Mouse (Mus musculus) forebrain, embryonic 13.5 days (tissue): ENCODE measurements at regions not wholly inside any gene's neighbourhood (a gene's known extent, or its start where the extent isn't known, plus 50 kb on each side); places are given as distances from the start of the nearest gene placed in this dataset.

Experiments used
- ATAC-seq: fragments of 200-750 bp; cut with Nextera tagmentation; 2 replicates; pipeline ENCODE4 v1.8.0; 2017
- H3K27ac ChIP-seq: fragments of 300-500 bp; sonication (generic); 2 replicates; pipeline ENCODE4 v1.5.1; 2015; ENCODE audit warnings: inconsistent platforms, mild to moderate bottlenecking, moderate library complexity
- H3K27me3 ChIP-seq: fragments of 300-500 bp; sonication (generic); 2 replicates; pipeline ENCODE4 v1.6.1; 2015; ENCODE audit warnings: mild to moderate bottlenecking, inconsistent platforms
- H3K36me3 ChIP-seq: fragments of 300-500 bp; sonication (generic); 2 replicates; pipeline ENCODE4 v1.6.1; 2015; ENCODE audit warnings: mild to moderate bottlenecking, inconsistent platforms; ENCODE audit not compliant: poor library complexity, severe bottlenecking
- H3K4me1 ChIP-seq: fragments of 300-500 bp; sonication (generic); 2 replicates; pipeline ENCODE4 v1.6.1; 2015; ENCODE audit warnings: inconsistent platforms
- H3K4me2 ChIP-seq: fragments of 300-500 bp; sonication (generic); 2 replicates; pipeline ENCODE4 v1.6.1; 2015; ENCODE audit warnings: inconsistent platforms, mild to moderate bottlenecking, moderate library complexity
- H3K4me3 ChIP-seq: fragments of 300-500 bp; sonication (generic); 2 replicates; pipeline ENCODE4 v1.5.1; 2015; ENCODE audit warnings: mild to moderate bottlenecking, inconsistent platforms
- H3K9ac ChIP-seq: fragments of 300-500 bp; sonication (generic); 2 replicates; pipeline ENCODE4 v1.6.1; 2015; ENCODE audit warnings: mild to moderate bottlenecking, inconsistent platforms
- H3K9me3 ChIP-seq: fragments of 300-500 bp; sonication (generic); replicated peaks from 2 replicates; pipeline ENCODE4 v1.6.1; 2016; ENCODE audit warnings: inconsistent platforms
- WGBS: fragments of 180-500 bp; shearing (Covaris S2); methylation state at CpG from one replicate; pipeline ENCODE4 v1.1.7; 2015; 5-methylcytosine and 5-hydroxymethylcytosine counted together

DNA sequence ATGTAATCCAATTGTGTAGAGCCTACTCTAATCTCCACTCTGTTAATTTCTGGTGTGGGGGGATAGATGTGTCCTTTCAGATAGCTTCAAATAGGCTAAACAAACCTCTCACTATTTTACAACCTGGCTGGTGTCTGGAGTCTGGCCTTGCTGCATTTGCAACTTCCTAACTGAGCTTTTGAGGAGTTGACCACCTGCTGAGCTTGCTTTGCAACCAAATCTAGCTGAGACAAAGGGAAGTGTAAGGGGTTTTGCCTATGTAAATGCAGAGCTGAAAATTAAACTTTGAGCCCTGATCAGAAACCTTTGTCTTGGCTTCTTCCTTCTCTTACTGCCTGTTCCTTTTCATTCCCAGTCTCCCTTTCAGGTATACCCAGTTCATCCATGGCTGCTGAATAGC is 404.3 kb downstream of the Cetn3 start:
- Histone ChIP-seq H3K27me3 (no peaks in the 10 kb centered on the region), H3K4me3 (no peak overlapping the region), H3K4me2 (no peak overlapping the region), H3K4me1 (no peaks in the 10 kb centered on the region), H3K36me3 (no peaks in the 10 kb centered on the region), H3K27ac (no peak overlapping the region), H3K9me3 (no peaks in the 10 kb centered on the region), H3K9ac (no peak overlapping the region)
- no peak for ATAC-seq

DNA sequence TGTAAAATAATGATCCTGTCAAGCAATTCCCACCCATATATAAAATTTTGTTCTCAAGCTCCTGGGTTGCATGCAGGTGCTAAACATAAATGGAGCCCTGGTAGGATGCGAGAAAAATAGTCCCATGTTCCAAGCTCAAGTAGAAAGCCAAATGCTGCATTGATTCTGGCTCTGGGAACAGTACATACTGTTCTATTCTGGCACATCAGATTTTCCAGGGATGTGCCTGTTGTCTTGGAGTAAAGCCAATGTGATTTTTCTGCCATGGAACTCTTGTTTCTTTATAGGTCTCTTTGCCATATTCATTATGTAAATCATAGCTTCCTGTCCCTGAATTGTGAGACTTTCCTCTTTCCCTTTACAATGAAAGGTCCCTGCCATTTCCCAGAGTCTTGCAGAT is 417.9 kb downstream of the Cetn3 start:
- Histone ChIP-seq H3K9ac (no peak overlapping the region), H3K27ac (no peak overlapping the region), H3K4me3 (no peak overlapping the region), H3K9me3 (no peaks in the 10 kb centered on the region), H3K27me3 (no peaks in the 10 kb centered on the region), H3K4me1 (no peaks in the 10 kb centered on the region), H3K4me2 (no peak overlapping the region), H3K36me3 (no peaks in the 10 kb centered on the region)
- no peak for ATAC-seq
- WGBS = 90% methylated on average over 1 of the region's 1 CpGs

DNA sequence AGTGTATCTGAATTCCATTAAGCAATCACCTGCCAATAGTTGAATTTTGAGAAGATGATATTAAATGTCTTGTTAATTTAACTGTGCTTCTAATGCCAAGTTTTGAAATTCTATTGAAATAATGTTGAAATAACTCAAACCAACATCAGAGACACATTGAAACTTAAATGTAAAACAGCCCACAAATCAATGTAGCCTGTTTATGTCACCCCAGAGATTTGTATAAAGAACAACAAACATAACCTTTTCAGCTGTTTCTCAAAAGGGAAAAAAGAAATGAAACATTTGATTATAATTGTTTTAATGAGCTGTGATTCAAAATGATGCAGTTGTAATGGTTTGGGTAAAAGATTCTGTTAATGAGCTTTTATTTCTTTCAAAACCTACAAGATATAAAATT is 442.6 kb downstream of the Cetn3 start:
- no peaks in the 10 kb centered on the region for H3K9me3 ChIP-seq
- no peaks in the 10 kb centered on the region for H3K36me3 ChIP-seq
- H3K27ac ChIP-seq = no peak overlapping the region
- ATAC-seq = no peak
- H3K27me3 ChIP-seq = no peaks in the 10 kb centered on the region
- no peak overlapping the region for H3K4me3 ChIP-seq
- no peak overlapping the region for H3K4me2 ChIP-seq
- no peaks in the 10 kb centered on the region for H3K4me1 ChIP-seq
- no peak overlapping the region for H3K9ac ChIP-seq

DNA sequence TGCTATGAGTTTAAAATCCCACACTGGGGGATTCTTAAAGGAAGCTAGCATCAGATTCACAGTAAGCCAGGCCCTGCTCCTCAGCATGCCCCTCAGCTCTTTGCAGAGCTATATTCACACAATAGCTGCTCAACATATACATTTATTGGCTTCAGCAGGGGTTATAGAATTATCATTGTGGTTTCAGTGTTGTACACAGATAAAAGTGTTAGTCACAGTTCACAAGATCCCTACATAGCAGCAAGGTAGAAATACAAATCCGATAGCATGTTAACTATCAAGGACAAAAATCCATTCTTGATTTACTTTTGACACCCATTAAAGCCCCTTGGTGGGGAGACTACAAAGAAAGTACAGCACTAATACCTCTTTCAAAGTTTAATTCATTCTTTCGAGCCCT is 451.0 kb downstream of the Cetn3 start:
- H3K4me2 ChIP-seq = no peak overlapping the region
- WGBS = 72% methylated on average over 2 of the region's 2 CpGs
- no peak overlapping the region for H3K4me3 ChIP-seq
- H3K36me3 ChIP-seq = no peaks in the 10 kb centered on the region
- no peaks in the 10 kb centered on the region for H3K27me3 ChIP-seq
- no peak overlapping the region for H3K9ac ChIP-seq
- no peaks in the 10 kb centered on the region for H3K4me1 ChIP-seq
- H3K27ac ChIP-seq = no peak overlapping the region
- no peak for ATAC-seq
- H3K9me3 ChIP-seq = no peaks in the 10 kb centered on the region

DNA sequence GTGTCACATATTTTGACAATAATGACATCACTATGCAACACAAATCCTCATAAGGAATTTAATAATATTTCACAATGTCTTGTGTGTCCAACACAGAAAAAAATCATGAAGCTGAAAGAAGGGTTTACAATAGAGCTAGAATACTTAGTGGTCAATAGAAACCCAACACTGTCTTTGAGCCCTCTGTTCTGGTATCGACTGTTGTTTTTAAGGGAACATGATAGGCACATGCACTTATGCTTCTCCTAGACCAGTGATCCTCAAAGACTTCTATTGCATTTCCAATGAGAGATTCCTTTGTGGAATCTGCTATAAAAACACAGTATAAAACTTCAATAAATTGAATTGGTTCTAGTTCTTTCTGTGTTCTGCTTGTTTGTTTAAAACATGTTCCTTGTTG is 463.4 kb downstream of the Cetn3 start:
- 88% methylated on average over 1 of the region's 1 CpGs for WGBS
- Histone ChIP-seq H3K4me1 (no peaks in the 10 kb centered on the region), H3K9ac (no peak overlapping the region), H3K4me2 (no peak overlapping the region), H3K27ac (no peak overlapping the region), H3K36me3 (no peaks in the 10 kb centered on the region), H3K4me3 (no peak overlapping the region), H3K9me3 (no peaks in the 10 kb centered on the region), H3K27me3 (no peaks in the 10 kb centered on the region)
- no peak for ATAC-seq

DNA sequence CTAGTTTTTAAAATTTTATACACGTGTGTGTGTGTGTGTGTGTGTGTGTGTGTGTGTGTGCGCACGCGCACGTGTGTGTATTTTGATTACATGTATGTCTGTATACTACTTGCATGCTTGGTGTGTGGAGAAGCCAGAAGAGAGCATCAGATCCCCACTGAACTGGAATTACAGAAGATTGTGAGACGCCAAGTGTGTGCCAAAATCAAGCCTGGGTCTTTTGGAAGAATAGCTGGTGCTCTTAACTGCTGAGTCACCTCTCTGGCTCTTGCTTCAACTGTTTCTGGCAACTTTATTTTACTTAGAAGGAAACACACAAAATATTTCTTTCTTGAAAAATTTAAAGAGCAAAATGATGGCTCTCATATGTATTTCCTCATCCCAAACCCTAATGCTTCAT is 467.5 kb downstream of the Cetn3 start:
- WGBS = 90% methylated on average over 6 of the region's 6 CpGs
- ATAC-seq = no peak
- no peak overlapping the region for H3K9ac ChIP-seq

DNA sequence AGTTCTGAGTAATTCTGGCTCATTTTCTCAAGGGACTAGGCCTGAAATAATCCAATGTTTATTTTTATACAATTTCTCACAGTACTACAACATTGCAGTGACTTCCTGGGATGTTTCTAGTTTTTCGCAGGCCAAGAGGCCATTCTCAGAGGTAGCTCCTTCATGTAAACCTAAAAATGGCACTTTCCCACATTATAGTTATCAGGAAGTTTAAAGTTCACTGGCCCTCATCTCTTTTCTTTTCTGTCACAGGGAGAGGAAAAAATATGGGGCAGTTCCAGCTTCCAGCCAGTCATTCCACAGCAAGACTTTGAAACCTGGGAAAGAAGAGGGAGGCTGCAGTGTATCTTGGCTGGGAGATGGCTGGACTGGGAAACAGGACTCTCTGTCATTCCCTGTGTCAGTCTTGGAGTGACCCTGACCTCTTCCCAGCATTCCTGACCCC is 475.6 kb downstream of the Cetn3 start:
- H3K4me1 ChIP-seq = no peaks in the 10 kb centered on the region
- H3K27me3 ChIP-seq = no peaks in the 10 kb centered on the region
- no peak overlapping the region for H3K9ac ChIP-seq
- H3K9me3 ChIP-seq = no peaks in the 10 kb centered on the region
- 95% methylated on average over 1 of the region's 1 CpGs for WGBS
- no peak overlapping the region for H3K4me2 ChIP-seq
- H3K4me3 ChIP-seq = no peak overlapping the region
- no peaks in the 10 kb centered on the region for H3K36me3 ChIP-seq
- no peak overlapping the region for H3K27ac ChIP-seq
- no peak for ATAC-seq

More for the DNA sequence above, 467.5 kb downstream of the Cetn3 start:
- no peak overlapping the region for H3K27ac ChIP-seq
- no peaks in the 10 kb centered on the region for H3K36me3 ChIP-seq
- no peaks in the 10 kb centered on the region for H3K27me3 ChIP-seq
- H3K4me1 ChIP-seq = no peaks in the 10 kb centered on the region
- H3K9me3 ChIP-seq = no peaks in the 10 kb centered on the region
- no peak overlapping the region for H3K4me2 ChIP-seq
- H3K4me3 ChIP-seq = no peak overlapping the region

DNA sequence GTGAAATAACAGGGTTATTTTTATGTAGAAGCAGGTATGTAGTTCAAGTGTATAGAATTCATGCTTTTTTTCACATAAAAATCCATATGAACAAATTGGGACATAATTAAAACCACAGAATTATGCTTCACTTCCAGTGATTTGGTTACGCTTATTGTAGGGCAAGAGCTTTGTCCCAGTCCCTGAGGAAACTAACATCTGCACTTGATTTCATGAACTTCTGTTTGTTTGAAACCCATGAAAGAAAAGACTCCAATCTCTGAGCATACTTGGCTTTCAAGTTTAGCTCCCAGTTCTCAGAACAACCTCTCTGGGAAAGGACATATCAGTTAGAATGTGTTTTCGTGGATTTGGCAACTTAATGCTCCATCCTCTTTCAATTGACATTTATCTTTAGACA is 481.4 kb downstream of the Cetn3 start:
- Histone ChIP-seq H3K27ac (no peak overlapping the region), H3K9ac (no peak overlapping the region), H3K9me3 (no peaks in the 10 kb centered on the region), H3K4me1 (no peaks in the 10 kb centered on the region), H3K36me3 (no peaks in the 10 kb centered on the region), H3K27me3 (no peaks in the 10 kb centered on the region), H3K4me2 (no peak overlapping the region), H3K4me3 (no peak overlapping the region)
- no peak for ATAC-seq
- WGBS = 79% methylated on average over 2 of the region's 2 CpGs

DNA sequence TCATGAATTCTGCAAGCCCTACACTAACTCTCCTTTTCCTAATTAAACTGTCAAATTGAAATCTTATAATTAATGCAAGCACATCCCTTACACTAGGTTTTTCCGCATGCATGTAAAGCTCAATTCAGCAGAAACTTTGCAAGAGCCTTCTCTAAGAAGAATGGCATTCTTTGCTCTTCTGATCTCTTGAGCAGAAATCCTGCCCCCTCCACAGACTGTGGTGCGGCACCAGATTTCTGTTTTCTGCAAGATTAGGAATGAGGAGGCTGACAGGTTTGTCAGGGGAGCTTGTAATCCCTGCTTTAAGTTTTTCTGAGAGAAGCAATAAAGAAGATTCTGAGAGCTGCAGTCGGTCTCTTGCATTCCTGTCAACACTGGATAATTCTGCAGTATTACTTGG is 482.3 kb downstream of the Cetn3 start:
- Histone ChIP-seq H3K27me3 (no peaks in the 10 kb centered on the region), H3K27ac (no peak overlapping the region), H3K4me3 (no peak overlapping the region), H3K9me3 (no peaks in the 10 kb centered on the region), H3K36me3 (no peaks in the 10 kb centered on the region), H3K4me2 (no peak overlapping the region), H3K9ac (no peak overlapping the region), H3K4me1 (no peaks in the 10 kb centered on the region)
- WGBS = 24% methylated on average over 3 of the region's 3 CpGs
- ATAC-seq = no peak

DNA sequence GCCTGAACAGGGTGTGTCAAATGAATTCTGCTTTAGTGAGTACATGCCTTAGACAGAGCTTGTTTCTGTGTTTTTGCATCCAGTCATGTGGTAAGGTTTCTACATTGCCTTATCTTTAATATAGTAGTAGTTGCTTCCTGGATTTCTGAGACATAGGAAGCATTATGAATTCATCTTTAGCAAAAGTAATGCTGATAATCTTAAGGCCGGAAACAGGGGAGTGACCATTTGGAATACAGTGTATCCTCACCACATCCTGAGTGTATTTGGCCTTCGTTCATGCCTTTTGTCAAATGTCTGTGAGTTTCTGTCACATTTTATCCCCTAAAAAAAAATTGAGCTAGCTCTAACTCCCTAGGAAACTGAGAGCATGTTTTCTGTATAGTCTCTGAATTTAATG is 482.9 kb downstream of the Cetn3 start:
- no peak for ATAC-seq
- no peak overlapping the region for H3K4me2 ChIP-seq
- WGBS = 93% methylated on average over 2 of the region's 2 CpGs
- no peaks in the 10 kb centered on the region for H3K4me1 ChIP-seq
- no peak overlapping the region for H3K4me3 ChIP-seq
- H3K9ac ChIP-seq = no peak overlapping the region
- H3K9me3 ChIP-seq = no peaks in the 10 kb centered on the region
- no peaks in the 10 kb centered on the region for H3K36me3 ChIP-seq
- H3K27ac ChIP-seq = no peak overlapping the region
- no peaks in the 10 kb centered on the region for H3K27me3 ChIP-seq

DNA sequence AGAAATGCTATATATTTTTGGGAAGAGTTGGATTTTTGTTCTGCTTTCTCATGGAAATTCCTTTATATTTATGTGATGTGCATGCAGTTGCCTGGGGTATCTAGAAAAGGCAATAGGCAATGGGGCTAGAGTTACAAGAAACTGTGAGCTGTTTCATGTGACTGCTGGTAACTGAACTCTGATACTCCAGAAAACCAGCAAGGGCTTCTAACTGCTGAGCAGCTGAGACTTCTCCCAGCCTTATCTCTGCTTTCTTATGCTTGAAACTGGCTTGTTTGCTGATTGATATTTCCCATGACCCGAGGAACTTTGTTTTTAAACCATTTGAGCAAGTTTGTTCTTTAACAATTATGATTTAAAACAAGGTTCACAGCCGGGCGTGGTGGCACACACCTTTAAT is 491.9 kb downstream of the Cetn3 start:
- H3K9ac ChIP-seq = no peak overlapping the region
- no peak overlapping the region for H3K27ac ChIP-seq
- no peaks in the 10 kb centered on the region for H3K36me3 ChIP-seq
- H3K4me1 ChIP-seq = no peaks in the 10 kb centered on the region
- ATAC-seq = no peak
- no peaks in the 10 kb centered on the region for H3K9me3 ChIP-seq
- no peaks in the 10 kb centered on the region for H3K27me3 ChIP-seq
- no peak overlapping the region for H3K4me2 ChIP-seq
- 81% methylated on average over 3 of the region's 3 CpGs for WGBS
- H3K4me3 ChIP-seq = no peak overlapping the region

DNA sequence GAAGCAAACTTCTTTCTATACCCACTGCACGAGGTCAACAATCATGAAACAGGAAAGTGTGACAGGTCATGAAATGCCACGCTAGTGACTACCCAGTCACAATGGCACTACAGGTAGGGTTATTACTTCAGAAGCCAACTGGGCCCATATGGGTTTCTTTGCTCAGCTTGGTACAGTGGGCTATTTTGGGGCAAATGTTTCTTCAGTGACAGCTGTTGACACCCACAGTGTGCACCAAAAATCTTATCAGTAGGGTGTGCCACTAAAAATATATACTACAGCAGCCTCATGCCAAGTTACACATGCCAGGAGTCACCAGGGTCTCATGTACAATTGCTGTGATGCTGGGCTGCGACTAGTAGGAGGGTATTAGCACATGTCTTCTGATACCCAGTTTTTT is 493.1 kb downstream of the Cetn3 start:
- WGBS = 91% methylated on average over 3 of the region's 3 CpGs

DNA sequence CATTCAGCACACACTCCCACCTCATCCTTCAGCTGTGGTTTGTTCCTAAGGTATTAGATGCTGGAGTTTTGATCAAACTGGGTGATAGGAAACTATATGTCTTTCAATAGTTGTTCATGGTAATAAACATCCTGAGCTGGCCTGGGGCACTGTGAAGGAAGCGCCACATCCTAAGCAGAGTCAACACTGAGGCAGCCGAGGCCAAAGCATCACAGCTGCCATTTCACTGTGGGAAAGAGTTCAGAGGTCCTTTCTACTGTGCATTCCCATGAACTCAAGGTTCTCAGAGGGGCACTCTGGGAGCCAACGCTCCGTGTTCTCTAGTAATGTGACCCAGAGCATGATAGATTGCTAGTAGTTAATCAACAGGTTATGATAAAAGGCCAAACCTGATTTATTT is 497.9 kb downstream of the Cetn3 start:
- Histone ChIP-seq H3K4me1 (no peaks in the 10 kb centered on the region), H3K4me3 (no peak overlapping the region), H3K36me3 (no peaks in the 10 kb centered on the region), H3K27ac (no peak overlapping the region), H3K4me2 (no peak overlapping the region), H3K9ac (no peak overlapping the region), H3K27me3 (no peaks in the 10 kb centered on the region), H3K9me3 (no peaks in the 10 kb centered on the region)
- WGBS = 82% methylated on average over 4 of the region's 4 CpGs
- no peak for ATAC-seq

More for the DNA sequence above, 493.1 kb downstream of the Cetn3 start:
- Histone ChIP-seq H3K9me3 (no peaks in the 10 kb centered on the region), H3K36me3 (no peaks in the 10 kb centered on the region), H3K9ac (no peak overlapping the region), H3K27ac (no peak overlapping the region), H3K4me3 (no peak overlapping the region), H3K27me3 (no peaks in the 10 kb centered on the region), H3K4me1 (no peaks in the 10 kb centered on the region), H3K4me2 (no peak overlapping the region)
- no peak for ATAC-seq

DNA sequence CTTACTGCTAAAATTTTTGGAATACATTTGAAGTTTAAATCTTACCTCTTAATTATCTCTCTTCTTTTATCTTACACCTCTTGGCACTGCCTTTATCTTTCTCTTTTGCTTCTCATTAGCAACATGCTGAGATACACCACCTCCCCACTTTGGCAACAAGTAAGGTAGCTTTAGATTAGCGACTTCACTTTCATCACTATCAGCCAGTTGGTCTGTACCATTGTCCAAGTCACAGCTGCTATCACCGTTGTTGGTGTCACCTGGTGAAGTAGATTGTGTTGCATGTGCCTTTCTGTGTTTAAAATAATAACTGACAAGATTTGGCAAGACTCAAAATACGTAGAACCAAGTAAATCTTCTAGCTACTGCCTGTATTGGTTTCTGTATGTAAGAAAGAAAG is 513.0 kb downstream of the Cetn3 start:
- Histone ChIP-seq H3K4me2 (no peak overlapping the region), H3K27ac (no peak overlapping the region), H3K4me3 (no peak overlapping the region), H3K36me3 (no peaks in the 10 kb centered on the region), H3K9me3 (no peaks in the 10 kb centered on the region), H3K27me3 (no peaks in the 10 kb centered on the region), H3K9ac (no peak overlapping the region), H3K4me1 (no peaks in the 10 kb centered on the region)
- WGBS = 52% methylated on average over 3 of the region's 3 CpGs
- no peak for ATAC-seq
